Comparison of ENCODE assay signal across 25 mouse cellular contexts in the genomic region with DNA sequence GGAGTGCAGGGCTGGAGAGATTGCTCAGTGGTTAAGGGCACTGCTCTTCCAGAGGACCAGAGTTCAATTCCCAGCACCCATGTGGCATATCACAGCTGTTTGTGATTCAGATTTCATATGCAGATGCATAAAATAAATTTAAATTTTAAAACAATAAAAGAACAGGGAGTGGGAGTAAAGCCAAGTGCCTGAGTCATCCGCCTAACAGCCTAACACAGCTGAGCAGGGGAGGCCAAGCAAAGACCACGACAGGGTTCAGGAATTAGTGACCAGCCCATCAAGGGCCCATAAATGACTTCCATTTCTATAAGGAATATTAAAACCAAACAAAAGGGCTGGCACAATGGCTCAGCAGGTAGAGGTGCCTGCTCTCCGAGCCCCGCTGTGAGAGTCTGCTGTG.
A peak's percentile ranks its signal among the peaks of the same experiment; 100 is the strongest.
DNase-seq lines count a peak whose midpoint lies in the region; ATAC-seq and TF ChIP-seq lines count a peak whose summit lies in the region.
"Had no signal": no experiment of that assay in that cellular context is flagged by ENCODE, and none has a peak within 500 bp of the region (broad histone marks: within the 10 kb centered on the region; RNA-seq: fewer than 3 reads in every experiment).

No protein-coding gene starts in this region.

- no peak overlapping the region for H3K9ac ChIP-seq in midbrain, embryonic 11.5 days (ENCODE audit: low read length)
- H3K9ac ChIP-seq in midbrain, embryonic 14.5 days (replicated peaks; ENCODE audit: low read length), result no peak overlapping the region
- H3K9ac ChIP-seq in MEL (ENCODE audit: control insufficient read depth, low read depth, low read length, poor library complexity, severe bottlenecking), result no peak overlapping the region
- H3K9ac ChIP-seq: embryonic facial prominence, embryonic 13.5 days; forebrain, embryonic 12.5 days had no signal

- H3K36me3 ChIP-seq in midbrain, embryonic 11.5 days (ENCODE audit: control insufficient read depth, insufficient read depth, low read length), result peaks cover 27% of the 10 kb centered on the region; the same call in 1 of the 2 replicates
- peaks cover 79% of the 10 kb centered on the region for H3K36me3 ChIP-seq in midbrain, embryonic 14.5 days (ENCODE audit: control insufficient read depth, insufficient read depth, low read length)
- H3K36me3 ChIP-seq in MEL (ENCODE audit: control insufficient read depth in 1 of 2, insufficient read depth in 2 of 2, low read length in 2 of 2) (peaks cover 0 to 16% of the 10 kb centered on the region in 2 experiments; a peak in 2 of 4 replicates), myocyte (ENCODE audit: control insufficient read depth, insufficient read depth) (peaks cover 34% of the 10 kb centered on the region)

- no peak for TF ChIP-seq POLR2A in MEL (IDR thresholded peaks at IDR 0.05; ENCODE audit: control insufficient read depth in 1 of 2, insufficient read depth in 1 of 2, low read depth in 1 of 2, low read length in 2 of 2, poor library complexity in 1 of 2)
- no peak for TF ChIP-seq POLR2A in myocyte (IDR thresholded peaks at IDR 0.05; ENCODE audit: insufficient read length, low read depth)

- DNase-seq in midbrain, embryonic 11.5 days (ENCODE audit: low spot score, missing footprints), result peak; percentile 31
- DNase-seq in midbrain, embryonic 14.5 days, result no peak
- DNase-seq in MEL (ENCODE audit: low read depth, low spot score), result no peak
- no peak for DNase-seq in yolk sac, embryonic 10.5 days (ENCODE audit: low spot score)
- DNase-seq in left cerebral cortex, adult 8-10 months (ENCODE audit: low spot score in 2 of 2), result no peak
- DNase-seq in left cerebral cortex, adult 11 months (ENCODE audit: low spot score), result no peak
- DNase-seq: adrenal gland, adult 8-10 months; adrenal gland, postnatal 14 days; adrenal gland, postnatal 36 days; B cell, adult 2 months; cerebellum, adult 11-12 months; cerebellum, adult 2 months; cerebellum, adult 9-10 months; cerebellum, postnatal 10 days; cerebellum, postnatal 25 days had no signal

- no peak overlapping the region for H3ac ChIP-seq in myocyte (ENCODE audit: control insufficient read depth, insufficient read length)

- no peak overlapping the region for H3K4me3 ChIP-seq in midbrain, embryonic 11.5 days (ENCODE audit: low read depth, low read length)
- no peak overlapping the region for H3K4me3 ChIP-seq in midbrain, embryonic 14.5 days (replicated peaks; ENCODE audit: low read depth, low read length)
- H3K4me3 ChIP-seq in MEL (ENCODE audit: control insufficient read depth in 1 of 2, insufficient read depth in 1 of 2, low read depth in 2 of 2, low read length in 2 of 2) (no peak overlapping the region), myocyte (no peak overlapping the region)
- H3K4me3 ChIP-seq: embryonic facial prominence, embryonic 13.5 days; forebrain, embryonic 12.5 days had no signal

- TF ChIP-seq RAD21 in MEL (IDR thresholded peaks at IDR 0.05; ENCODE audit: low read depth, low read length), result no peak

- 74% methylated on average over 4 of the region's 4 CpGs for WGBS in midbrain, embryonic 11.5 days
- 60% methylated on average over 4 of the region's 4 CpGs for WGBS in midbrain, embryonic 14.5 days

- ATAC-seq in midbrain, embryonic 11.5 days (ENCODE audit: low FRiP score), result no peak
- ATAC-seq in midbrain, embryonic 14.5 days (ENCODE audit: low FRiP score, low TSS enrichment), result no peak
- ATAC-seq: activated CD4-positive, CD25-positive, alpha-beta regulatory T cell, adult 4 months; CD4-positive, CD25-positive, alpha-beta regulatory T cell, adult 4 months; forebrain, embryonic 14.5 days; forebrain, embryonic 16.5 days; Patski had no signal

- no peak overlapping the region for H3K4me2 ChIP-seq in midbrain, embryonic 11.5 days
- no peak overlapping the region for H3K4me2 ChIP-seq in midbrain, embryonic 14.5 days (ENCODE audit: low read length)
- no peak overlapping the region for H3K4me2 ChIP-seq in myocyte (ENCODE audit: low read depth)
- H3K4me2 ChIP-seq: embryonic facial prominence, embryonic 13.5 days; forebrain, embryonic 12.5 days had no signal

- H3K9me3 ChIP-seq in midbrain, embryonic 11.5 days (ENCODE audit: control insufficient read depth, low read length), result no peaks in the 10 kb centered on the region
- H3K9me3 ChIP-seq in midbrain, embryonic 14.5 days (ENCODE audit: control insufficient read depth, low read length), result no peaks in the 10 kb centered on the region
- H3K9me3 ChIP-seq in MEL (replicated peaks; ENCODE audit: insufficient read depth, low read length), result no peaks in the 10 kb centered on the region
- H3K9me3 ChIP-seq: embryonic facial prominence, embryonic 13.5 days; forebrain, embryonic 12.5 days; G1E had no signal

- no peak for TF ChIP-seq CTCF in MEL (IDR thresholded peaks at IDR 0.05 in 2 of 3, conservative IDR thresholded peaks at IDR 0.05 in 1 of 3; ENCODE audit: control insufficient read depth in 1 of 3, insufficient read depth in 1 of 3, low read depth in 2 of 3, low read length in 3 of 3, poor library complexity in 1 of 3, severe bottlenecking in 1 of 3)

- H3K27ac ChIP-seq in midbrain, embryonic 11.5 days (ENCODE audit: low read depth, low read length), result no peak overlapping the region
- no peak overlapping the region for H3K27ac ChIP-seq in midbrain, embryonic 14.5 days (replicated peaks; ENCODE audit: low read depth, low read length)
- no peak overlapping the region for H3K27ac ChIP-seq in MEL (ENCODE audit: control insufficient read depth, low read depth, low read length)
- H3K27ac ChIP-seq: embryonic facial prominence, embryonic 13.5 days; forebrain, embryonic 12.5 days had no signal

- no peaks in the 10 kb centered on the region; the same call in 1 of the 2 replicates for H3K4me1 ChIP-seq in midbrain, embryonic 11.5 days (ENCODE audit: control insufficient read depth, insufficient read depth, low read length)
- H3K4me1 ChIP-seq in midbrain, embryonic 14.5 days (ENCODE audit: control insufficient read depth, insufficient read depth, low read length), result no peaks in the 10 kb centered on the region
- peaks cover 11 to 26% of the 10 kb centered on the region in 2 experiments for H3K4me1 ChIP-seq in MEL (ENCODE audit: control insufficient read depth in 1 of 2, insufficient read depth in 2 of 2, low read length in 2 of 2)
- H3K4me1 ChIP-seq: embryonic facial prominence, embryonic 13.5 days; forebrain, embryonic 12.5 days had no signal

- no peaks in the 10 kb centered on the region for H3K79me2 ChIP-seq in MEL (ENCODE audit: control insufficient read depth, insufficient read depth, low read length, poor library complexity)
- no peaks in the 10 kb centered on the region for H3K79me2 ChIP-seq in myocyte (ENCODE audit: control insufficient read depth, insufficient read depth)

- 0 out of 4 replicates have a peak, but pooled peaks of 1 of the 2 experiments have one; percentile 17 for TF ChIP-seq EP300 in MEL (IDR thresholded peaks at IDR 0.05; ENCODE audit: low read depth in 1 of 2, low read length in 2 of 2)

- H3K27me3 ChIP-seq in midbrain, embryonic 11.5 days (ENCODE audit: control insufficient read depth, insufficient read depth, low read length), result no peaks in the 10 kb centered on the region
- H3K27me3 ChIP-seq in midbrain, embryonic 14.5 days (ENCODE audit: control insufficient read depth, insufficient read depth, low read length), result no peaks in the 10 kb centered on the region
- H3K27me3 ChIP-seq in MEL (ENCODE audit: control insufficient read depth in 1 of 2, insufficient read depth in 2 of 2, low read length in 2 of 2) (no peaks in the 10 kb centered on the region), myocyte (ENCODE audit: control insufficient read depth, insufficient read depth, insufficient read length) (no peaks in the 10 kb centered on the region)
- H3K27me3 ChIP-seq: CH12.LX; embryonic facial prominence, embryonic 13.5 days; forebrain, embryonic 12.5 days; Patski had no signal

TF ChIP-seq in MEL, 35 proteins besides CTCF, POLR2A, EP300 and RAD21:
- TF ChIP-seq MYC (IDR thresholded peaks at IDR 0.05; ENCODE audit: low read depth, low read length) (no peak), NRF1 (IDR thresholded peaks at IDR 0.05; ENCODE audit: insufficient read depth, low read depth, low read length, poor library complexity, severe bottlenecking) (no peak), ETS1 (IDR thresholded peaks at IDR 0.05; ENCODE audit: low read depth, low read length) (peak; percentile 61; the same call in 1 of the 2 replicates), TCF12 (IDR thresholded peaks at IDR 0.05; ENCODE audit: low read depth, low read length) (no peak), RCOR1 (IDR thresholded peaks at IDR 0.05; ENCODE audit: low read depth, low read length) (no peak), JUND (IDR thresholded peaks at IDR 0.05; ENCODE audit: low read depth, low read length) (0 out of 2 replicates have a peak, but pooled peaks have one; percentile 24), SMC3 (IDR thresholded peaks at IDR 0.05; ENCODE audit: low read depth, low read length) (no peak)
TF ChIP-seq in MEL: peak in this region for 2.

TF ChIP-seq in myocyte, 11 proteins besides CTCF, POLR2A, EP300 and RAD21:
- TF ChIP-seq TCF12 (IDR thresholded peaks at IDR 0.05; ENCODE audit: insufficient read depth, poor library complexity, severe bottlenecking), result no peak
- peak in 2 of 3 experiments; percentile 0 to 24 for TF ChIP-seq MYOD1 (IDR thresholded peaks at IDR 0.05; ENCODE audit: control insufficient read depth in 1 of 3, insufficient read length in 2 of 3, low read depth in 2 of 3)
